Mouse (Mus musculus) megakaryocyte, embryonic 14.5 days (primary cell): ENCODE results near the gene Stk11.

ENCODE experiments used
- FLI1 ChIP-seq: IDR thresholded peaks from 2 replicates; pipeline ENCODE4 v1.6.1; 2012; ENCODE audit warnings: low read length, inconsistent platforms, mixed read lengths
- GATA1 ChIP-seq: IDR thresholded peaks from 3 replicates; pipeline ENCODE4 v1.6.1; 2012; ENCODE audit warnings: mixed read lengths, low read length, inconsistent platforms, borderline replicate concordance

DNA sequence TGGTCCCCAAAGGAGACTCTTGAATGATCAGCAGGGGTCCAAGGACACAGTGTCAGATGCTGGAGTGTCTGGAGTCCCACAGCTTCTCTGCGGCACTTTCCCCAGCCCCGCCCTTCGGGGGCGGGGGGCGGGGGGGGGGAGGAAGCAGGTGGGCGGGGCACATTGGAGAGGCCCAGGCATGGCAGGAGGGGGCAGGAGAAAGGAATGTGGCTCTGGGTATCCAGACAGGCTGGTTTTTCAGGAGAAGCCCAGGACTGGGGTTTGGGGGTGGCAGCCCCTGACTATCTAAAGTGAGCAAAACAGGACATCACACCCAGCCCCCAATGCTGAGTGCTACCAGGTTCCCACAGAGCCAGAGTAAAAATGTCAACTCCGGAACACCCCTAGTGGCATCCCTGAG, 18.3 kb upstream of the Stk11 start:
- TF ChIP-seq GATA1 (no peak), FLI1 (no peak)
